Mouse (Mus musculus): ENCODE measurements around the gene Hmgcs2. TPM values are rescaled to one million over a fixed set of nuclear protein-coding genes. Genes with fewer than 3 reads are reported as not detected.

The Hmgcs2 gene
- 1 to 10 TPM; 7.0 to 8.8 TPM for total RNA-seq (2021)
- long read RNA-seq, transcript Hmgcs2-201 (10 exons, 3,290 nt) = major isoform, 6 of 6 reads
- long read RNA-seq, partial matches to known transcripts = 0 of 6 reads
- long read RNA-seq, other reads (novel, unspliced or antisense) = 0 of 6 reads

GRCm38 (mm10) chr3:98280204-98280932 is at the start of gene Hmgcs2:
Gene Hmgcs2 (plus strand): TSS chr3:98280435.
- no peak for DNase-seq (ENCODE audit: low spot score in 2 of 2)

DNA sequence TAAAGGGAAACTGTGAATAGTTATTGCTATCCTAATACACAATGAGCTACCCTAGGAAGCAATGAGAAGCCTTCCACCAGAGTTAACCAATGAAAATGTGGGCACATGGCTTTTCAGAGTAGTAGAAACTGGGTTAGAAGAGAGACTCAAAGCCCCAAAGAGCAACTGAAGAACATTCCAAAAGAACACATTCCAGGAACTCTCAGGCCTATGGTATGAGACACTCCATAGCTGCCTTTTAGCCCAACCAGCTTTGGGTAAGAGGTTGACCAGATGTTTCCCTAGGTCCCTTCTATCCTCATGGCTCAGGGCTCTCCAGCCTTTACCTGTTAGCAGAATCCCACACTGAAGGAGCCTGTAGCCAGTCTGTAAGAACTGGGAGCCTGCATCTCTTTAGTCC is 46.7 kb upstream of the Hmgcs2 start:
- DNase-seq (ENCODE audit: low spot score in 2 of 2) = no peak

GRCm38 (mm10) chr3:98236266-98236665 is 44.0 kb upstream of the Hmgcs2 start:
- DNase-seq (ENCODE audit: low spot score in 2 of 2) = no peak

GRCm38 (mm10) chr3:98237240-98237639 is 43.0 kb upstream of the Hmgcs2 start:
- DNase-seq (ENCODE audit: low spot score in 2 of 2) = no peak

DNA sequence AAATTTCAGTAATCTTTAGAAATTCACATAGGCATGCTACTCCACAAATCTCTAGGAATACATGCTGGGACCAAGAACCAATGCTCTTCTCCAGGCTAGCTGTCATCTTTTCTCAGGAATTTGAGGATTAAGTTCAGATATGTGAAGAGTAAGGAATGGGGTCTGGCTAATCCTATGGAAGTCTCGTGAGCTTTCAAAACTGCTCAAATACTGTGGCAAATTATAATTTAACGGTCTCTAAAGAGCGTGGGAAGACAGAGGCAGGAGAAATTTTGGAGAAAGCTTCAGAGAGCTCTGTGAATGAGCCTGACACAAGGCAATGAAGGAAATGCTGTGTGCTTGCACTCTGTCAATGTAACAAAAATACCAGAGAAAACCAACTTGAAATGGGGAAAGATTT is 42.1 kb upstream of the Hmgcs2 start:
- DNase-seq (ENCODE audit: low spot score in 2 of 2) = no peak

GRCm38 (mm10) chr3:98242051-98242450 is 38.2 kb upstream of the Hmgcs2 start:
- DNase-seq (ENCODE audit: low spot score in 2 of 2) = no peak

DNA sequence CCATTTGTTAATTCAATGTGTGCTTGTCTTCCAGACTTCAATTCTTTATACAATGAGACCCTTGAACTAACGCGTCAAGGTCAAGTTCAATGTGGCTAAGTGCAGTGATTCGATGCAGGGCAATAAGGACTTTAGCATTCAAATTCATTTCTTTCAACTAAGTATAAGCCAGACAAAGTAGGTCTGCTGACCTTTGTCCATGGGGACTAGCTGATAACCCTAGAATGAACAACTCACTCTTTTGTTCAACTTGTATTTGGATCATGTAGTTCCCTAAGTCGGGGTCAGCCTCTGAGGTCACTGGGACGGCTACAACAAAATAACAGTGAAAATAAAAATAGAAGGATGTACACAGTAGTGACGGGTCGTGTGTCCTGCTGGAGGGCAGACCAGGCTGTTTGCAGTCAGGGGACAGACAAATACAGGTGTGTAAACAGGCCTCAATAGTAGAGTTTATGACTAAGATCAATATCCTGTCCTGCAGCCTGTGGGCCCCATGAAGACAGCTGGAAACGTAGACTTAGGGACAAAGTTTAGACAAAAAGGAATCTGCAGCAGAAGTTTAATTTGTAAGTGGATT is 37.7 kb upstream of the Hmgcs2 start:
- no peak for DNase-seq (ENCODE audit: low spot score in 2 of 2)

DNA sequence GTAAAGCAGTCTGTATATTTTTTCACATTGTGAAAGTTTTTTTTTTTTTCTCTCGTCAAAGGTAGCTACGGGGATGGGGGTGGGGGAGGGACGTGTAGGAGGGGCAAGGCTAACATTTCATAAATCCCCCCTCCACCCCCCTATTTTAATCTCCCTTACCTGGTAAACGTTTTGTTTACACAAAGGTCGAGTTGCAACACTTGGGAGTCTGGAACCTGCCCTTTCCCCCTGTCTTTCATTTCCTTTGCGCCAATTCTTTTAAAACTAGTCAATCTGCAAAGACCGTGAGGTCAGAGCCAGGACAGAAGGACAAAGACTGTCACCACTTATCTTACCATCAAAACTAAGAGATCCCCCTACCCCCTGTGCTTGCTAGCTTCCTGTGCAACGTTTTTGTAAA is 34.3 kb upstream of the Hmgcs2 start:
- DNase-seq (ENCODE audit: low spot score in 2 of 2) = no peak

GRCm38 (mm10) chr3:98246985-98247751 is 33.1 kb upstream of the Hmgcs2 start:
- no peak for DNase-seq (ENCODE audit: low spot score in 2 of 2)

DNA sequence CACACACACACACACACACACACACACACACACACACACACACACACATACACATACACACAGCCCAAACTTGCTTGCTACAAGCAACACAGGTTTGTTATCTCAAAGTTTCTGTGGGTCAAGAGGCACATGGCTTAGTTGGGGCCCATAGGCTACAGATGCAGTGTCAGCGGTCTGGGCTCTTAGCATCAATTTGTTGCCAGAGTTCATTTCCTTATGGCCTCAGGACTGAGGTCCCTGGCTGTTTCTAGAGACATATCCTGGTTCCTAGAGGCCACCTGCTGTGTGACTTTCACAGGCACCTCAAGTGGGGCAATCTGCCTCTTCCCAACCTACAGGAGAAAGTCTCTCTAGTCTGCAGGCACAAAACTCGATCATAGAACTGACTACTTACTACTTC is 30.9 kb upstream of the Hmgcs2 start:
- DNase-seq (ENCODE audit: low spot score in 2 of 2) = no peak

DNA sequence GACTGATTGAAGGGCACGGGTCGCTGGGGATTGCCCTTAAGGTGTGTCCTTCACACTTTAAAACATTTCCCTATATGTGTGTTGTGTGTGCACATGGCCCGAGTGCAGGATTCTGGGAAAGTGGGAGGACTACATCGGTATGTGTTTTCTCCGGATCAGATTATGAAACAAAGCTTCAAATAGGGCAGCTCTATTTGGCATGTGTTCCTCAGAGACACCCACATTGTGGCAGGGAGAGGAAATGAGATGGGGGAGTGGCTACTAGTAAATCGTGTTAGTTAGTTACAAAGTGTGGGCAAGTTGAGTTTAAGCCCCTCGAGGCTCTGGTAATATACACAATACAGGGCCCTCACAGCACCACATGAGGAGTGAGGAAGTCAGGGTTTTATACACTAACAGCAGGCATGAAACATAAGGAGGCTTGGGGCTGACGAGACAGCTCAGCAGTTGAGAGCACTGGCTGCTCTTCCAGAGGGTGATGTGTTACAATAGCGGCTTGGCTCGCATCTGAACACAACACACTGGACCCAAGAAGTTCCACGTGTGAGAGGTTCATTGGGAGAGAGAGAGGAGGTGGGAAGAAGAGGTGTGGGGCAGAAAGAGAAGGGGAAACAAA is 30.3 kb upstream of the Hmgcs2 start:
- peak; percentile 30 to 78 for DNase-seq (ENCODE audit: low spot score in 2 of 2)

DNA sequence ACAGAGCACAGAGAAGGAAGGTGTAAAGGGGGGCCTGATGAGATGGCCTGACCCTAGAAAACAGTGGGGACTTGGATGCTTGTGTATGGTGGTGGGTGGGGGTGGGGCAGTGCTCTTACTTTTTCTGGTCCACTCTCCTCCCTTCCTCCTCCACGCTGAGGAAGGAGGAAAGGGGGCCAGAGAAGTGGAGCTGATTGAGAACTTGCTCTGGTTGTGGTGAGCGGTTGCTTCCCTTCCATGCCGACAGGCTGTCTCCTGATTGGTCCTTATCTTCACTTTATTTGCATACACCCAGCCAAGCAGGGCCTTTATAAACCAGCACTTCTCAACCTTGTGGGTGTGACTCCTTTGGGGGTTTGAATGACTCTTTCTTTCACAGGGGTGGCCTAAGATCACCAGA is 26.2 kb upstream of the Hmgcs2 start:
- DNase-seq (ENCODE audit: low spot score in 2 of 2) = no peak

DNA sequence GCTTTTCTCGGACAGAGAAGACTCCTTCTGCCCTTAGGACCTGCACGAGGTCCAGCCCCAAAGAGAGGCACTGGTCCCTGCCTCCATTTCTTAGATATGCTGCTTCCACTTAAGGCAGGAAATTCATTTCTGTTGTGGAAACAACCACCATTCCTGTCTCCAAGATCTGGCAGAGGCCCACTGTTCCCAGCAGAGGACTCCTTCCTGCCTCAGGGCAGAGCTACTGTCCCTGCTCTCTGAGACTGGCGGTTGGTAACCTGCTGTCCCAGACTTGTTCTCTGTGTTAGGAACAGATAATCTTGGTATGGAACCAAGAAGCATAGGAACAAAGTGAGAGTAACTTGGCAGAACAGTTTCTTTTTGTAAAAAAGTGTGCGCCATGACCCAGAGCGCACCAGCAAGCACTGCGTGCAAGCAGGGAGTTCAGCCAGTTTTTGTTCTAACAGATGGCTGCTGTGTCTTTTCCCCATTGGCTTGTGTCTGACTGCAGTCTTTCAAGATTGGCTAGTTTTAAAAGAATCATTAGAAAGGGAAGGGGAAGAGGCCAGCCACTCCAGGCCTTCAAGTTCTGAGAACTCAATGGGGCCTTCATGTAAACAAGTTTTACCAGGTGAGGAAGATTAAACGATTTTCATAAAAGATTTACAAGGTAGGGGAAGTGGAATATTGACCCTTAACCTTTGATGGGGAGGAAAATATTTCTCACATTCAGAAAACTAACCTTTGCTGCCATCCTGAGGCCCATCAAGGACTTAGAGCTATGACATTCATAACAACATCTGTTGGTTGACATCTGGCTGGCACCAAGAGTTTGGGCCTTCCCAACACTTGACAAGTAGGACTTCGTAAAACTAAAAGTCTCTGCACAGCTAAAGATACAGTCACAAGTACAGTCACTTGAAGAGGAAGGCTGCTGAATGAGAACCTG is 25.3 kb upstream of the Hmgcs2 start:
- DNase-seq (ENCODE audit: low spot score in 2 of 2) = peak in 1 of 2 experiments; percentile 34

GRCm38 (mm10) chr3:98258723-98259122 is 21.5 kb upstream of the Hmgcs2 start:
- DNase-seq (ENCODE audit: low spot score in 2 of 2) = no peak

DNA sequence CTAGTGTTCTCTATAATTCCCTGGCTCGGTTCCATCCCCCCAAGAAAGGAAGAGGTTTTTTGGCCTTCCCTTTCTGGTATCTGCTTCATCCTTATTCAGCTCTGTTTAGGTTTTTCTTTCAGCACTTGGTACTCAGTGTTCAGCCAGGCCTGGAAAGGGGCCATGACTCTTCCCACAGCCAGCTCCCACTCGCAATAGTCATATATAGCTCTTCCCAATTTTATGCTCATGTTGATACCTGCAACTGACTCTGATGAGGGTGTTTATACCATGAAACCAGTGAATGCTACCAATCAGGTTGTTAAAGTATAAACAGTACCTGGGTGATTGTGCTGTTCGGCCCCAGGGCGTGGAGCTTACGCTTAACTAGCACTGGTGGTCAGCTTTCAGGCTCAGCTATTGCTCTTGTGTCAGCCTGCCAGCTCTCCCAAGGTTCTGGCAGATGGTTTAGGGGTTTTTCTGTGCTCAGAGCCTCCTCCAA is 20.9 kb upstream of the Hmgcs2 start:
- peak; percentile 39 to 78 for DNase-seq (ENCODE audit: low spot score in 2 of 2)

DNA sequence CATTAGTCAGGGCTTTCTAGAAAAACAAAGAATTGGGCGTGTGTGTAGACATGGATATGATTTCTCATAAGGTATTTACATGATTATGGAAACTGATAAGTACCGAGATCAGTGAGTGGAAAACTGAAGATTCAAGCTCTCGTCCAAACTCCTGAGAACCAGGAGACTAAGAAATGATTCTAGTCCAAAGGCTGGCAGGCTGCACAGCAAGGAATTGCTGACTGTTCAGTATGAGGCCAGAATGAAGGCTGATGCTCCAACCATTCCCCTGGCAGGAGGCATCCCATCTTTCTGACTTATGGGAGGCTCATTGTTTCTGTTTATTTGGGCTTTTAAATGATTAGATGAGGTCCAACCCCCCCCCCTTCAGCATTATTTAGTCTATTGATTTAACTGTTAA is 19.7 kb upstream of the Hmgcs2 start:
- no peak for DNase-seq (ENCODE audit: low spot score in 2 of 2)

DNA sequence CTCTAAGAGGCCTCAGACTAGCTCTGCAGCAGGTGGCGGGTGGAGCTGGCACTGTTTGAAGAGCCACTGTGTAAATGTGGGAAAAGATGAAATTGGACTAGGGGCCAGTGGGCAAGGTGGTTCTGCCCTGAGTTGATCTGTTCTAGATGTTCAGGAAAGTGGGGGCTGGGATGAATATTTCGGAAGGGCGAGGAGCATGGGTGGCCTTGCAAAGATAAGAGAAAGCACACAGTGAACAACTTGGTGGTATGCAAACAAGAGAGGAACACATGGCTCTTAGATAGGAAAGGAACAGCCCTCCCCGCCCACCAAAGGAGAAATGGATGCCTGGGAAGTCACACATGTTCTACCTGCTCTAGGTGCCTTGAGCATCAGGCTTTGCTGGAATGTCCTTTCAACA is 18.8 kb upstream of the Hmgcs2 start:
- no peak for DNase-seq (ENCODE audit: low spot score in 2 of 2)

GRCm38 (mm10) chr3:98262133-98262532 is 18.1 kb upstream of the Hmgcs2 start:
- DNase-seq (ENCODE audit: low spot score in 2 of 2) = no peak

DNA sequence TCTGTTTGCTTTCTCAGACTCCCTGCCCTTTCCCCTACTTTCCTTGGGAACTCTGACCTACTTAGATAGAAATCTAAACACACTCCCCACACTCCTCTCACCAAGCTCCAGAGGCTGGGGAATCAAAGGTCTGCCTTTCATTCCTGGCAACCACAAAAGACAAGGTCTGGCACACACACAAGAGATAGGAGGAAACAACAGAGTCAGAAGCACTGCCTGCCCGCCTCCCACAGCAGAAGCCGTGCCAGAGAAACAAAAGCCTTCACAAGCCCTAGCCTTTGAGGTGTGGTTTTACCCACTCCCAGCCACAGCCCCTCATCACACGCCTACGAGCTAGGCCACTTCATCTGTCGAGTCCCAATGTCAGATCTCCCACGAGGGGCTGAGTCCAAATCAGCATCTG is 13.0 kb upstream of the Hmgcs2 start:
- peak in 1 of 2 experiments; percentile 32 for DNase-seq (ENCODE audit: low spot score in 2 of 2)

DNA sequence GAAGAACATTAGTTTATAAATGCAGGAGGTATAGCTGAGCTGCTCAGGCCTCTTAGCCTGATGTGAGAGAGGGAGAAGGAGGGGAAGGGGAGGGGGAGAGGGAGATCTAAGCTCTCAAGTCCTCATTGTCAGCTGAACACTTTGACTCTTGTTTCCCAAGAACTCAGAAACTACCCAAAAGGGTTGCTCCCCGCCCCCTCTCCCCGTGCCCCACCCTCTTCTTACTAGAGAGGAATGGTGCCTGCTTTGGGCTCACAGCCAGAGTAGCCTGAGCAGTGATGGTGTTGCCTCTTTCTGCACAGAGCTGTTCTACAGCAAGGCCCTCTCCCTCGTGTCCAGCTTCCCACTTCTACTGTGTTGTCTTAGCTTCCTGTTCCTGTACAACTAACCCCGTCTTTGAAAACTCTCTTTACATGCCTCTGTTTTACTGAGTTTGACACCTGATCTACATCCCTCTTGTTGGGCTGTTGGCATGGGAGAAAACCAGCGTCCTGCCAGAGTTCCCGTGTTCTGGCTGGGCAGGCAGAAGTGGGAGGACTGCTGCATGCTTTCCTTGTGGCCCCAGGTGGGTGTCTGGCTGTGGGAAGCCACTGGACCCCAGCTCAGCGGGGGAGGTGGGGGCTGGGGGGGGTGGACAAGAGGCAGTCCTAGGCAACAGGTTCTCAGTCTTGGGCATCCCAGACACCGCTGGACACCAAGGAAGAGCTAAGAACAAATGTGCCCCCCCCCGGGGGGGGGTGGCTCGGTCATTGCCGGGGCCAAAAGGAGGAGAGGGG is 6.4 kb upstream of the Hmgcs2 start:
- no peak for DNase-seq (ENCODE audit: low spot score in 2 of 2)
